Mouse (Mus musculus): ENCODE measurements around the gene Tsc22d1. TPM values are rescaled to one million over a fixed set of nuclear protein-coding genes. Genes with fewer than 3 reads are reported as not detected.

Gene Tsc22d1
- total and polyA plus RNA-seq, 3 experiments: 7.0 to 26.4 (median 14.6) TPM

DNA sequence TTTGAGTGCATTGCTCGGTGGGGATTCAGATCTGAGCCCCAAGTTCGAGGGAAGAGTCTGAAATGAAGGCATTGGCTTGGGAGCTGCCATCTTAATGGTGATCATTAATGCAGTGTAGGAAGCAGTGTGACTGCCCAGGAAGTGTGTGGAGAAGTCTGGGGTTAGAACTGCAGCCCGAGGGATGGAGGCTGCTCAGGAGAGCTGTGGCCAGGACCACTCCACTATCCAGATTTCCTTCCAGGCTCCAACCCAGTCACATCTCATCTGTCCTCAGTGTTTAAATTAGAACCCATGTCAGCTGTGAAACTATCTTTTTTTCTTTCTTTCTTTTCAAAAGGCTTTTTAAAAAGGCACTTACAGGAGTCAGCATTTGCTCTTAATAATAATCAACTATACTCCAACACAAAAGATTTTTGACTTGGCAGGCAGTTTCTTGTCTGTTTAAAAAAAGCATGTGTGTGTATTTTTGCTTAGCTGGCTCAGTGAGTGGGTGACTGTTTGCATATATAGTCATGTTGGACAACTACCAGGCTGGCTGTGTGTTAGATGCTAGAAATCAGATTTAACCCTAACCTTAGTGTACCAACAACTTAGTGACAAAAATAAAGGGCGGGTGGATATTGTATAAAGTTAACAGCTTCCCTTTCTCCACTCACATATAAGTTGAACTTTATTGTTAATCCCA, 48.8 kb downstream of the Tsc22d1 start:
- TF ChIP-seq TAL1 (conservative IDR thresholded peaks at IDR 0.05; ENCODE audit: low read depth, low read length): no peak
- no peak for TF ChIP-seq GATA2 (IDR thresholded peaks at IDR 0.05; ENCODE audit: borderline replicate concordance, low read depth, low read length)
- TF ChIP-seq POLR2AphosphoS5 (IDR thresholded peaks at IDR 0.05; ENCODE audit: insufficient replicate concordance, low read depth, low read length): no peak
- TF ChIP-seq CTCF (IDR thresholded peaks at IDR 0.05; ENCODE audit: low read depth, low read length): no peak
- TF ChIP-seq GATA1 (IDR thresholded peaks at IDR 0.05; ENCODE audit: borderline replicate concordance, low read length): no peak
- ATAC-seq (ENCODE audit: extremely low read depth, insufficient number of reproducible peaks, low FRiP score, poor library complexity, severe bottlenecking) (no peak), DNase-seq (ENCODE audit: low spot score) (no peak)
- Histone ChIP-seq H3K27me3 (ENCODE audit: insufficient read depth, low read length) (no peaks in the 10 kb centered on the region), H3K9me3 (replicated peaks) (peaks cover 5% of the 10 kb centered on the region; the same call in 1 of the 2 replicates), H3K4me1 (ENCODE audit: insufficient read depth, low read depth, low read length) (no peaks in the 10 kb centered on the region), H3K36me3 (replicated peaks) (no peaks in the 10 kb centered on the region), H3K4me3 (ENCODE audit: low read depth, low read length) (no peak overlapping the region)

DNA sequence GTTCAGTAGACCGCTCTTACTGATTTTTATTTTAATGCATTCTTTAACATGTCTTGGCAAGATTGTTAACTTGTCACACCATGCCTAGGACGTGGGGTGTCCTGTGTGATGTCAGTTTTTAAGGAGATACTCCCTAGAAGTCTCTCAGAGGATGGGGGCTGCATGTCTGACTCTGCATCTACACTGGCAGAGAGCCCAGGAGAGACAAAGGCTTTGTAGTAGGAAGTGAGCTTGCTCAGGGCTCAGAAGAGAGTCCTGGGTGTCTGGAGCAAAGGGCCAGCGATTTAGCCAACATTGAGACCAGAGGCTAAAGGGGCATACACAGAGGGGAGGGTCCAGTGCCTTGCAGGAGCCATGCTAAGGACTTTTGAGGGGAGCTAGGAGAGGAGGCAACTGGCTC, 50.2 kb downstream of the Tsc22d1 start:
- Histone ChIP-seq H3K9me3 (replicated peaks) (peaks cover 5% of the 10 kb centered on the region; the same call in 1 of the 2 replicates), H3K36me3 (replicated peaks) (no peaks in the 10 kb centered on the region), H3K27me3 (ENCODE audit: insufficient read depth, low read length) (no peaks in the 10 kb centered on the region), H3K4me1 (ENCODE audit: insufficient read depth, low read depth, low read length) (no peaks in the 10 kb centered on the region), H3K4me3 (ENCODE audit: low read depth, low read length) (no peak overlapping the region)
- ATAC-seq (ENCODE audit: extremely low read depth, insufficient number of reproducible peaks, low FRiP score, poor library complexity, severe bottlenecking) (no peak), DNase-seq (ENCODE audit: low spot score) (no peak)
- no peak for TF ChIP-seq GATA1 (IDR thresholded peaks at IDR 0.05; ENCODE audit: borderline replicate concordance, low read length)
- no peak for TF ChIP-seq TAL1 (conservative IDR thresholded peaks at IDR 0.05; ENCODE audit: low read depth, low read length)
- TF ChIP-seq CTCF (IDR thresholded peaks at IDR 0.05; ENCODE audit: low read depth, low read length): no peak
- TF ChIP-seq POLR2AphosphoS5 (IDR thresholded peaks at IDR 0.05; ENCODE audit: insufficient replicate concordance, low read depth, low read length): no peak
- no peak for TF ChIP-seq GATA2 (IDR thresholded peaks at IDR 0.05; ENCODE audit: borderline replicate concordance, low read depth, low read length)

DNA sequence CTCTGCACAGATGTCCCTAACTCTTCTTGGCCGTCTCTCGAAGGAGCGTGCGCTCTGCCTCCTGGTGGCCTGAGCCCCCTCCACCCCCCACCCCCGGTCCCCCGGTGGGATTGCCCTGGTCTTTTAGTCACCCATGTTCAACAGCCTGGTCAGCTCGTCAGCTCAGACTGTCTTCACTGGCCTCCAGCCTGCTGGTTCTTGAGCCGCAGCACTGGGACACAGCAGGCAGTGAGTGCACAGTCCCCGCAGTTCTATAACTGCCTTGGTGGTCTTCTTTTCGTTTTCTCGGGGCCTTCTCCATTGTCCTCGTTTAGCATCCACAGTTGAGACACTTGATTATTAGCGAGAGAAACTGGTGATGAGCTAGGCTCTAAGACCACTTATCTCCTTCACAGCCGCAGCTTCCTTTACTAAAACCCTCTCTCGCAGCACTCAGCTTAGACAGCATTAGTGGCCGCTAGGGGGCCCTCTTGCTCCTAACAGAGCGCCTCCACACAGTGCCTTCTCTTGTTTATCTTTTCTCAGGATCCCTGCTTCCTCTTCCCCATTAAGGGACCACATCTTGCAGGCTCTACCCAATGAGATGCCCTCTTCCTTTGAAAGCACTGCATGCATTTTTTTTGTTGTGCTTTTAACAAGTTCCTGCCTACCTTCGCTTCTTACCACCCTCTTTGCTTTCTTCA, 52.0 kb downstream of the Tsc22d1 start:
- DNase-seq (ENCODE audit: low spot score) (no peak), ATAC-seq (ENCODE audit: extremely low read depth, insufficient number of reproducible peaks, low FRiP score, poor library complexity, severe bottlenecking) (no peak)
- TF ChIP-seq GATA2 (IDR thresholded peaks at IDR 0.05; ENCODE audit: borderline replicate concordance, low read depth, low read length) (no peak), POLR2AphosphoS5 (IDR thresholded peaks at IDR 0.05; ENCODE audit: insufficient replicate concordance, low read depth, low read length) (no peak), TAL1 (conservative IDR thresholded peaks at IDR 0.05; ENCODE audit: low read depth, low read length) (no peak), CTCF (IDR thresholded peaks at IDR 0.05; ENCODE audit: low read depth, low read length) (no peak), GATA1 (IDR thresholded peaks at IDR 0.05; ENCODE audit: borderline replicate concordance, low read length) (no peak)
- H3K36me3 ChIP-seq (replicated peaks): no peaks in the 10 kb centered on the region
- no peaks in the 10 kb centered on the region for H3K27me3 ChIP-seq (ENCODE audit: insufficient read depth, low read length)
- no peaks in the 10 kb centered on the region for H3K4me1 ChIP-seq (ENCODE audit: insufficient read depth, low read depth, low read length)
- H3K4me3 ChIP-seq (ENCODE audit: low read depth, low read length): no peak overlapping the region
- H3K9me3 ChIP-seq (replicated peaks): peaks cover 8% of the 10 kb centered on the region; the same call in 1 of the 2 replicates

DNA sequence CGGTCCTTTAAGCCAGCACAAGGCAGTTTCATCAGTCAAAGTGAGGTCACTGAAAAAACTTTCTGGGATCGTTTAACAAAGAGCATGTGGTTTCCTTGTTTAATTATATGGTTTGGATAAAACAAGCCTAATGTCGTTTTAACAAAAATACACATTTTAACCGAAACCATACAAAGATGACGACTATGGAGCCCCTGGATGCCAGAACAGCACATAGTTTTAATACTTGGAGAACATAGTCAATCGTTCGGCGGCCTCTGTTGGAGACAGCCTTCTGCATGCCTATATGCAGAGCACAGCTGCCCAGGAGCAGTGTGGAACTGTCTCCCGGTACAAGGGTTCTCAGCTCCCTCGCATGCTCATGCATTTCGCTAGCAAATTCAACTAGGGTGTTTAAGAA, 53.2 kb downstream of the Tsc22d1 start:
- no peaks in the 10 kb centered on the region for H3K27me3 ChIP-seq (ENCODE audit: insufficient read depth, low read length)
- TF ChIP-seq GATA1 (IDR thresholded peaks at IDR 0.05; ENCODE audit: borderline replicate concordance, low read length): no peak
- no peak for TF ChIP-seq POLR2AphosphoS5 (IDR thresholded peaks at IDR 0.05; ENCODE audit: insufficient replicate concordance, low read depth, low read length)
- no peak for TF ChIP-seq CTCF (IDR thresholded peaks at IDR 0.05; ENCODE audit: low read depth, low read length)
- TF ChIP-seq GATA2 (IDR thresholded peaks at IDR 0.05; ENCODE audit: borderline replicate concordance, low read depth, low read length): no peak
- TF ChIP-seq TAL1 (conservative IDR thresholded peaks at IDR 0.05; ENCODE audit: low read depth, low read length): no peak
- H3K36me3 ChIP-seq (replicated peaks): no peaks in the 10 kb centered on the region
- no peak overlapping the region for H3K4me3 ChIP-seq (ENCODE audit: low read depth, low read length)
- no peak for DNase-seq (ENCODE audit: low spot score)
- peaks cover 8% of the 10 kb centered on the region; the same call in 1 of the 2 replicates for H3K9me3 ChIP-seq (replicated peaks)
- H3K4me1 ChIP-seq (ENCODE audit: insufficient read depth, low read depth, low read length): no peaks in the 10 kb centered on the region
- ATAC-seq (ENCODE audit: extremely low read depth, insufficient number of reproducible peaks, low FRiP score, poor library complexity, severe bottlenecking): no peak

DNA sequence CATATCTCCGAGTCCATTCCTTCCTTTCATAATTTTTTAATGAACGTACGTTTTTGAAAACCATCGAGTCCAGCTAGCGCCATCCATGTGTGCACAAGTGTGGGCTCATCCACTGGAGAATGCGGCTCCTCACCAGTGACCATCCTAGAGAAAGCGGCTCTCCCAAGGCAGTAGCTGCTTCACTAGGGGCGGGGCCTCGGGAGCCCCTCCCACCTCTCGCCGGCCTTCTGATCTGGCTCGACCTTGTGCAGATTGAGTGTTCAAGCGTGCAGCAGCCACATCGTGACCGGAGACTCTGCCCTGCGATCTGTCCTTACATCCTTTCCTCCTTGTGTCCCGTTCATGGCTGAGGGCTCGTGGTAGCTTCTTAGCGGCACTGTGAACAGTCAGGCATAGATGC, 56.5 kb downstream of the Tsc22d1 start:
- no peak overlapping the region for H3K4me3 ChIP-seq (ENCODE audit: low read depth, low read length)
- TF ChIP-seq TAL1 (conservative IDR thresholded peaks at IDR 0.05; ENCODE audit: low read depth, low read length) (no peak), GATA1 (IDR thresholded peaks at IDR 0.05; ENCODE audit: borderline replicate concordance, low read length) (no peak), POLR2AphosphoS5 (IDR thresholded peaks at IDR 0.05; ENCODE audit: insufficient replicate concordance, low read depth, low read length) (no peak), GATA2 (IDR thresholded peaks at IDR 0.05; ENCODE audit: borderline replicate concordance, low read depth, low read length) (no peak), CTCF (IDR thresholded peaks at IDR 0.05; ENCODE audit: low read depth, low read length) (no peak)
- peaks cover 5% of the 10 kb centered on the region; the same call in 1 of the 2 replicates for H3K9me3 ChIP-seq (replicated peaks)

DNA sequence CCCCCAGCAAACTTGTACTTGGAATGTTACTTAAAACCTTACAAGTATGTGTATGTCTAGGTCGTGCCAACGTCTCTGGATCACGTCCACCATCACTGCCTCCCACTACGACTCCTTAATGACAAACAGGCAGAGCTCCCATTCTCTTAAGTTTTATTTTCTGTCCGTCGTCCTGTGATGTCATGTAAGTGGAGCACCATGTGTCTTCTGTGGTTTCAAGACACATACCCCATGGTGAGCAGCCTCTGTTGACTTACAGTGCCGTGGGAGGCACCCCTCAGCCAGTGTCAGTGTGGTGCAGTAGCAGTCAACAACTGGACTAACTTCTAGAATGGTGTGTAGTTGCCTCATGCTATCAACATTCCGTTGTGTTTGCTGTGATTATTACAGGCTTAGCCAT, 57.7 kb downstream of the Tsc22d1 start:
- H3K4me3 ChIP-seq (ENCODE audit: low read depth, low read length): no peak overlapping the region
- no peaks in the 10 kb centered on the region for H3K27me3 ChIP-seq (ENCODE audit: insufficient read depth, low read length)
- no peak for TF ChIP-seq POLR2AphosphoS5 (IDR thresholded peaks at IDR 0.05; ENCODE audit: insufficient replicate concordance, low read depth, low read length)
- TF ChIP-seq GATA1 (IDR thresholded peaks at IDR 0.05; ENCODE audit: borderline replicate concordance, low read length): no peak
- TF ChIP-seq TAL1 (conservative IDR thresholded peaks at IDR 0.05; ENCODE audit: low read depth, low read length): no peak
- no peak for TF ChIP-seq CTCF (IDR thresholded peaks at IDR 0.05; ENCODE audit: low read depth, low read length)
- TF ChIP-seq GATA2 (IDR thresholded peaks at IDR 0.05; ENCODE audit: borderline replicate concordance, low read depth, low read length): no peak

More for the DNA sequence above, 56.5 kb downstream of the Tsc22d1 start:
- Histone ChIP-seq H3K36me3 (replicated peaks) (no peaks in the 10 kb centered on the region), H3K4me1 (ENCODE audit: insufficient read depth, low read depth, low read length) (no peaks in the 10 kb centered on the region), H3K27me3 (ENCODE audit: insufficient read depth, low read length) (no peaks in the 10 kb centered on the region)
- no peak for DNase-seq (ENCODE audit: low spot score)
- no peak for ATAC-seq (ENCODE audit: extremely low read depth, insufficient number of reproducible peaks, low FRiP score, poor library complexity, severe bottlenecking)

More for the DNA sequence above, 57.7 kb downstream of the Tsc22d1 start:
- no peaks in the 10 kb centered on the region for H3K4me1 ChIP-seq (ENCODE audit: insufficient read depth, low read depth, low read length)
- no peak for DNase-seq (ENCODE audit: low spot score)
- ATAC-seq (ENCODE audit: extremely low read depth, insufficient number of reproducible peaks, low FRiP score, poor library complexity, severe bottlenecking): no peak
- H3K36me3 ChIP-seq (replicated peaks): no peaks in the 10 kb centered on the region
- H3K9me3 ChIP-seq (replicated peaks): peaks cover 3% of the 10 kb centered on the region; the same call in 1 of the 2 replicates

Data from G1E (cell line).